Mouse (Mus musculus): Measurements from ENCODE around the gene Nampt. TPM values are rescaled to one million over a fixed set of nuclear protein-coding genes. Genes with fewer than 3 reads are reported as not detected.

The Nampt gene
- polyA plus RNA-seq, 2 experiments: 15.8 to 18.4 TPM

DNA sequence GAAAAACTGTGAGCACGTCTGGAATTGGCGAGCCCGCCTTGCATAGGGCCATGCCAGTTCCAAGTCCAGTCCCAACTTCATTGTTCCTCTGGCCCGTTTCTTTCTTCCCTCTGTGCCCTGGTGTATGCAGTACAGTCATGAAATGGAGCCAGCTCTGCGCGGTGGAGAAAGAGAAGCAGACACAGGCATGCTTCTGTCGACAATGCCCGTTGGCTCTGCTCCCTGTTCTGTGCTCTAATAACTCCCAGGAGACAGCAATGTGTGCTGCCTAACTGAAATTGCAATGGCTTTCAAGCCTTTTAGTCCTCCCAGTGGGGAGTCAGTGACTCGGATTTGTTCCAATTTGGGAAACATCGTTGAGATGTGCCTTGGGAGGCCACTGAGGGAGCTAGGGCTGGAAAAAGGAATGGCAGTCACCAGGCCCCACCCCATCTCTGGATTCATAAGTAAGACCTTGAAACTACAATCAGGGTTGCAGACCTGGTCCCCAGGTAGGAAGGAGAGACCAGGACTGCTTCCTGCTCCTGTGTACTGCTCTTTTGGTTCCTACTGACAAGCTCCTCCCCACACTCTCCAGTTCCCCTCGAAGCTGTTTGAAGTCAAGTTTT lies 58.7 kb downstream of the Nampt start:
- H3K36me3 ChIP-seq (ENCODE audit: control insufficient read depth, insufficient read depth, low read length): no peaks in the 10 kb centered on the region
- no peak overlapping the region for H3K9ac ChIP-seq (ENCODE audit: low read depth, low read length, severe bottlenecking)
- WGBS: 66% methylated on average over 11 of the region's 11 CpGs
- no peaks in the 10 kb centered on the region for H3K9me3 ChIP-seq (ENCODE audit: control insufficient read depth, low read length)
- no peak overlapping the region for H3K4me2 ChIP-seq (replicated peaks; ENCODE audit: low read depth, low read length, severe bottlenecking)
- no peaks in the 10 kb centered on the region for H3K27me3 ChIP-seq (ENCODE audit: control insufficient read depth, insufficient read depth, low read length)
- peak; percentile 47; the same call in 1 of the 2 replicates for ATAC-seq (ENCODE audit: low FRiP score, low read depth)
- no peak for TF ChIP-seq POLR2A (IDR thresholded peaks at IDR 0.05; ENCODE audit: borderline replicate concordance, extremely low read depth, insufficient read depth, insufficient read length)
- no peak overlapping the region for H3K4me3 ChIP-seq (replicated peaks; ENCODE audit: low read length)
- no peak for DNase-seq (ENCODE audit: low spot score)
- no peaks in the 10 kb centered on the region for H3K4me1 ChIP-seq (ENCODE audit: control insufficient read depth, insufficient read depth, low read length)
- H3K27ac ChIP-seq (replicated peaks; ENCODE audit: low read depth, low read length): 0 out of 2 replicates have a peak overlapping the region, but pooled peaks have one; percentile 38

DNA sequence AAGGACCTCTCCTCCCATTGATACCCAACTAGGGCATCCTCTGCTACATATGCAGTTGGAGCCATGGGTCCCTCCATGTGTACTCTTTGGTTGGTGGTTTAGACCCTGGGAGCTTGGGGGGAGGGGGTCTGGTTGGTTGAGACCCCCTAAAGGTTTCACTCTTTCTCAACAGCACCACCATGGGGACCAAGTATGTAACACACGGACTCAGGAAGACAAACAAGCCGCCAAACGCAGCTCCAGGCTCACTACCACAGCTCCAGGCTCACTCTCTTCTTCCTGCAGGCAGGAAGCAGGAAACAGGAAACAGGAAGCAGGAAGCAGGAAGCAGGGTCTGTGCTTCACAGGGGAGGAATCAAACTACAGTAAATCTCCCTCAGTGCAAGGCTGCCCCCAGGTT lies 60.0 kb downstream of the Nampt start:
- no peak overlapping the region for H3K27ac ChIP-seq (replicated peaks; ENCODE audit: low read depth, low read length)
- DNase-seq (ENCODE audit: low spot score) (no peak), ATAC-seq (ENCODE audit: low FRiP score, low read depth) (no peak)
- WGBS: 84% methylated on average over 3 of the region's 3 CpGs
- H3K9ac ChIP-seq (ENCODE audit: low read depth, low read length, severe bottlenecking): no peak overlapping the region
- no peaks in the 10 kb centered on the region for H3K9me3 ChIP-seq (ENCODE audit: control insufficient read depth, low read length)
- no peaks in the 10 kb centered on the region for H3K4me1 ChIP-seq (ENCODE audit: control insufficient read depth, insufficient read depth, low read length)
- no peaks in the 10 kb centered on the region for H3K27me3 ChIP-seq (ENCODE audit: control insufficient read depth, insufficient read depth, low read length)
- TF ChIP-seq POLR2A (IDR thresholded peaks at IDR 0.05; ENCODE audit: borderline replicate concordance, extremely low read depth, insufficient read depth, insufficient read length): no peak
- no peak overlapping the region for H3K4me2 ChIP-seq (replicated peaks; ENCODE audit: low read depth, low read length, severe bottlenecking)
- no peaks in the 10 kb centered on the region for H3K36me3 ChIP-seq (ENCODE audit: control insufficient read depth, insufficient read depth, low read length)
- no peak overlapping the region for H3K4me3 ChIP-seq (replicated peaks; ENCODE audit: low read length)

DNA sequence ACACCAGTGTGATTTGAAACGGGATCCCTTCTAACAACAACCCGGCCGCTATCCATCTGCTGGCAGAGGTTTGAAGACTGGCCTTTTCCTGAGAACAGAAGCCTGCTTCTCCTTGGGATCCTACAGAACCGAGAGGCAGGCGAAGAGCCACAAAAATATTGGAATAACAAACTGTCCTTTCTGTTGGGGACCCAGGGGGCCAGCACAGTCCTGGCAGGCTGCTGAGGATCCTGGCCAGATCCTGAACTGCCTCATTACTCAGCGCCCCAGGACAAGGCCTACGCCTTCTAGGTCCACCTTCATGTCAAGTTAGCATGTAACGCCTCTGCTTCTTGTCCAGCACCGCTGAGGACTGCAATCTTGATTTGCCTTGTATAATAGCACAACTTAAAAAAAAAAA lies 65.0 kb downstream of the Nampt start:
- no peak for DNase-seq (ENCODE audit: low spot score)
- Histone ChIP-seq H3K4me2 (replicated peaks; ENCODE audit: low read depth, low read length, severe bottlenecking) (no peak overlapping the region), H3K27me3 (ENCODE audit: control insufficient read depth, insufficient read depth, low read length) (no peaks in the 10 kb centered on the region), H3K9me3 (ENCODE audit: control insufficient read depth, low read length) (no peaks in the 10 kb centered on the region), H3K4me1 (ENCODE audit: control insufficient read depth, insufficient read depth, low read length) (no peaks in the 10 kb centered on the region), H3K4me3 (replicated peaks; ENCODE audit: low read length) (no peak overlapping the region), H3K36me3 (ENCODE audit: control insufficient read depth, insufficient read depth, low read length) (no peaks in the 10 kb centered on the region), H3K9ac (ENCODE audit: low read depth, low read length, severe bottlenecking) (no peak overlapping the region), H3K27ac (replicated peaks; ENCODE audit: low read depth, low read length) (no peak overlapping the region)
- no peak for TF ChIP-seq POLR2A (IDR thresholded peaks at IDR 0.05; ENCODE audit: borderline replicate concordance, extremely low read depth, insufficient read depth, insufficient read length)
- ATAC-seq (ENCODE audit: low FRiP score, low read depth): no peak
- WGBS: 69% methylated on average over 9 of the region's 9 CpGs

DNA sequence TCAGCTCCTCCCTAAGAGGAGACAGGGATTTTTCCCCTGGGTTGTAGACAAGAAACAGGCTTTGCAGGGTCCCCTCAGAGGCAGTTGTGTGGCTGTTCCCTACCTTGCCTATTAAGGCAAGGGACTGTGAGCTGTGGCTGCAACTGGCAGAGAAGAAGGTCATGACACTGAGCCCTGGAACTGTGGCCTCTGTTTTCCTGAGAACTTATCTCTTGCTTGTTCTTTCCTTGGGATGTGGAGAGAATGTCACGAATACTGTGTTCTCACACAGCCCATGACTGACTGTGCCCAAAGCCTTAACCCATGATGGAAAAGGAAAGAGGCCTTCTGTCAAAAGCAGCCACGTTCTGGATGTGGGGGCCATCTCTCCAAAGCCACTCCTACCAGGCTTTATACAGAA lies 65.7 kb downstream of the Nampt start:
- WGBS: 61% methylated on average over 2 of the region's 2 CpGs
- no peaks in the 10 kb centered on the region for H3K4me1 ChIP-seq (ENCODE audit: control insufficient read depth, insufficient read depth, low read length)
- H3K9me3 ChIP-seq (ENCODE audit: control insufficient read depth, low read length): no peaks in the 10 kb centered on the region
- H3K27ac ChIP-seq (replicated peaks; ENCODE audit: low read depth, low read length): no peak overlapping the region
- ATAC-seq (ENCODE audit: low FRiP score, low read depth) (no peak), DNase-seq (ENCODE audit: low spot score) (no peak)
- TF ChIP-seq POLR2A (IDR thresholded peaks at IDR 0.05; ENCODE audit: borderline replicate concordance, extremely low read depth, insufficient read depth, insufficient read length): no peak
- no peak overlapping the region for H3K4me3 ChIP-seq (replicated peaks; ENCODE audit: low read length)
- H3K4me2 ChIP-seq (replicated peaks; ENCODE audit: low read depth, low read length, severe bottlenecking): no peak overlapping the region
- H3K36me3 ChIP-seq (ENCODE audit: control insufficient read depth, insufficient read depth, low read length): no peaks in the 10 kb centered on the region
- H3K9ac ChIP-seq (ENCODE audit: low read depth, low read length, severe bottlenecking): no peak overlapping the region
- H3K27me3 ChIP-seq (ENCODE audit: control insufficient read depth, insufficient read depth, low read length): no peaks in the 10 kb centered on the region

DNA sequence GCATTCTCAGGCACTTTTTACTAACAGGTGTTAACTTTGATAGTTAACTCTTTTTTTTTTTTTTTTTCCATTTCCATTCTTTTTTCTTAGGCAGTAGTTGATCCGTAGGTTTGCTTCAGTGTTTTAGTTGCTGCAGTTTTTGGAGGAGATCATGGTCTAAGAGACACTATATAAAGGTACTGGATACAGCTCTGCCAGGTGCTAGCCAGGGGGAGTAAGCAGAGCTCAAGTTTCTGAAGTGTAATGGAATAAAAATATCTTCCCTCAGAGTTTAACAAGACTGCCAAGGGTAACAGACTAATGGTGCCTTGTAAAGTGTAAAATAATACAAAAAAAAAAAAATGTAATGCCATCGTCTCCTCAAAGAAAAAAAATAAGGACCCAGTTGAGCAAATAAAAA lies 67.0 kb downstream of the Nampt start:
- H3K36me3 ChIP-seq (ENCODE audit: control insufficient read depth, insufficient read depth, low read length): no peaks in the 10 kb centered on the region
- H3K4me1 ChIP-seq (ENCODE audit: control insufficient read depth, insufficient read depth, low read length): no peaks in the 10 kb centered on the region
- 56% methylated on average over 2 of the region's 2 CpGs for WGBS
- no peak overlapping the region for H3K4me3 ChIP-seq (replicated peaks; ENCODE audit: low read length)
- no peak overlapping the region for H3K9ac ChIP-seq (ENCODE audit: low read depth, low read length, severe bottlenecking)
- H3K27me3 ChIP-seq (ENCODE audit: control insufficient read depth, insufficient read depth, low read length): no peaks in the 10 kb centered on the region
- TF ChIP-seq POLR2A (IDR thresholded peaks at IDR 0.05; ENCODE audit: borderline replicate concordance, extremely low read depth, insufficient read depth, insufficient read length): no peak
- no peak for ATAC-seq (ENCODE audit: low FRiP score, low read depth)
- no peak for DNase-seq (ENCODE audit: low spot score)
- no peaks in the 10 kb centered on the region for H3K9me3 ChIP-seq (ENCODE audit: control insufficient read depth, low read length)
- H3K4me2 ChIP-seq (replicated peaks; ENCODE audit: low read depth, low read length, severe bottlenecking): no peak overlapping the region
- no peak overlapping the region for H3K27ac ChIP-seq (replicated peaks; ENCODE audit: low read depth, low read length)

DNA sequence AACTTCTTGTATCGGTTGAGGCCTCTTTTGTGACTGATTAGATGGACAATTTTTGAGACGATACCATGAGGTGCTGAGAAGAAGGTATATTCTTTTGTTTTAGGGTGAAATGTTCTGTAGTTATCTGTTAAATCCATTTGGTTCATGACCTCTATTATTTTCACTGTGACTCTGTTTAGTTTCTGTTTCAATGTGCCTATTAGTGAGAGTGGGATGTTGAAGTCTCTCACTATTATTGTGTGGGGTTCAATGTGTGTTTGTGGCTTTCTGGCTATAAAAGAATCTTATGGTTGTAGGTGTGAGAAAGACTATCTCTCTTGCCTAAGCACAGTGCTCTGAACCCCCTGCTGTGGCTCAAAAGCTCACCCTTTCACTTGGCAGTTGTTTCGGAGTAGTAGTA lies 68.9 kb downstream of the Nampt start:
- Histone ChIP-seq H3K27me3 (ENCODE audit: control insufficient read depth, insufficient read depth, low read length) (no peaks in the 10 kb centered on the region), H3K36me3 (ENCODE audit: control insufficient read depth, insufficient read depth, low read length) (no peaks in the 10 kb centered on the region), H3K9ac (ENCODE audit: low read depth, low read length, severe bottlenecking) (no peak overlapping the region), H3K27ac (replicated peaks; ENCODE audit: low read depth, low read length) (no peak overlapping the region), H3K4me2 (replicated peaks; ENCODE audit: low read depth, low read length, severe bottlenecking) (no peak overlapping the region), H3K9me3 (ENCODE audit: control insufficient read depth, low read length) (no peaks in the 10 kb centered on the region), H3K4me3 (replicated peaks; ENCODE audit: low read length) (no peak overlapping the region), H3K4me1 (ENCODE audit: control insufficient read depth, insufficient read depth, low read length) (no peaks in the 10 kb centered on the region)
- TF ChIP-seq POLR2A (IDR thresholded peaks at IDR 0.05; ENCODE audit: borderline replicate concordance, extremely low read depth, insufficient read depth, insufficient read length): no peak
- DNase-seq (ENCODE audit: low spot score) (no peak), ATAC-seq (ENCODE audit: low FRiP score, low read depth) (no peak)
- 94% methylated on average over 3 of the region's 3 CpGs for WGBS
